In genomic region chr11:64999685-65000084, GRCm38 (mm10) we compare ENCODE assay signal across 18 mouse cellular contexts.
"Had no signal": no experiment of that assay in that cellular context is flagged by ENCODE, and none has a peak within 500 bp of the region (broad histone marks: within the 10 kb centered on the region; RNA-seq: fewer than 3 reads in every experiment).

No protein-coding gene starts in this region.

- H3K4me1 ChIP-seq: liver, embryonic 15.5 days; megakaryocyte, embryonic 14.5 days; midbrain, embryonic 13.5 days; midbrain, embryonic 15.5 days; neural tube, embryonic 12.5 days; stomach, embryonic 15.5 days had no signal

- H3K9ac ChIP-seq: liver, embryonic 15.5 days; liver, postnatal 0 days; lung, embryonic 15.5 days; midbrain, embryonic 13.5 days; midbrain, embryonic 15.5 days; neural tube, embryonic 12.5 days; stomach, embryonic 15.5 days had no signal

- H3K9me3 ChIP-seq: liver, embryonic 15.5 days; lung, embryonic 15.5 days; megakaryocyte, embryonic 14.5 days; midbrain, embryonic 13.5 days; midbrain, embryonic 15.5 days; neural tube, embryonic 12.5 days; stomach, embryonic 15.5 days had no signal

- H3K4me2 ChIP-seq: liver, embryonic 15.5 days; lung, embryonic 15.5 days; midbrain, embryonic 11.5 days; midbrain, embryonic 13.5 days; midbrain, embryonic 15.5 days; neural tube, embryonic 12.5 days; stomach, embryonic 15.5 days had no signal

- H3K27ac ChIP-seq: liver, embryonic 15.5 days; lung, embryonic 15.5 days; macrophage; midbrain, embryonic 13.5 days; midbrain, embryonic 15.5 days; neural tube, embryonic 12.5 days; stomach, embryonic 15.5 days; stomach, postnatal 0 days had no signal

- DNase-seq: liver, postnatal 0 days; lung, adult 2 months; lung, postnatal 14 days; lung, postnatal 36 days; thymus, adult 2 months; thymus, postnatal 25 days; thymus, postnatal 4 days had no signal

- H3K4me3 ChIP-seq: liver, embryonic 15.5 days; lung, embryonic 15.5 days; megakaryocyte, embryonic 14.5 days; midbrain, embryonic 13.5 days; midbrain, embryonic 15.5 days; neural tube, embryonic 12.5 days; stomach, embryonic 15.5 days had no signal

- ATAC-seq: liver, postnatal 0 days; lung, postnatal 0 days; midbrain, embryonic 13.5 days; midbrain, embryonic 15.5 days had no signal

- H3K27me3 ChIP-seq: liver, embryonic 15.5 days; lung, embryonic 15.5 days; megakaryocyte, embryonic 14.5 days; midbrain, embryonic 13.5 days; midbrain, embryonic 15.5 days; neural tube, embryonic 12.5 days; stomach, embryonic 15.5 days had no signal
